Mouse (Mus musculus): ENCODE data around the gene Susd1. TPM values are rescaled to one million over a fixed set of nuclear protein-coding genes. Genes with fewer than 3 reads are reported as not detected.

The Susd1 gene
- total and polyA plus RNA-seq, 3 experiments = 49.0 to 180 (median 67.6) TPM

DNA sequence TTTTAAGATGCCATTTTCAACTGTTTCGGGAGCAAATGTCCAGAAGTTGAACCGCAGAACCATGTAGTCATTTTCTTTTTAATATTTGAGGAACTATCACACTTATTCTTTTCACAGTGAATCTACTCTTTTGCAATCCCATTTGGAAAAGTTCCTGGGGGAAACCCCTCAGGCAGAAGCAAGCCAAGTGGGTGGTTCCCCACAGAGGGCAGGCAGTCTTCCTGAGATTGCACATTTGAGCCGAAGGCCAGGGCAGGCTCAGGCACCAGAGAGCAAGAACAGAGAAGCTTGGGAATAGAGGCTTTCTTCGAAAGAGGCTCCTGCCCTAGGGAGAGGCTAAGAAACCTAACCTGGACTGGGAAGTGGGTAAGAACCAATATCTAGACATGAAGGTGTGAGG, 19.2 kb downstream of the Susd1 start:
- TF ChIP-seq RAD21 (IDR thresholded peaks at IDR 0.05; ENCODE audit: low read depth, low read length) (no peak), CHD2 (IDR thresholded peaks at IDR 0.05; ENCODE audit: low read length) (no peak), POLR2A (IDR thresholded peaks at IDR 0.05; ENCODE audit: control insufficient read depth in 1 of 2, insufficient read depth in 1 of 2, low read depth in 1 of 2, low read length in 2 of 2, poor library complexity in 1 of 2) (no peak), MYC (IDR thresholded peaks at IDR 0.05; ENCODE audit: low read depth, low read length) (no peak), ZMIZ1 (IDR thresholded peaks at IDR 0.05; ENCODE audit: low read depth, low read length) (no peak), BHLHE40 (IDR thresholded peaks at IDR 0.05; ENCODE audit: borderline replicate concordance, low read depth, low read length) (no peak), MYB (IDR thresholded peaks at IDR 0.05; ENCODE audit: low read depth, low read length) (no peak), ELF1 (IDR thresholded peaks at IDR 0.05; ENCODE audit: low read depth, low read length) (no peak), ETS1 (IDR thresholded peaks at IDR 0.05; ENCODE audit: low read depth, low read length) (no peak), CHD1 (IDR thresholded peaks at IDR 0.05; ENCODE audit: low read depth, low read length) (no peak), MXI1 (IDR thresholded peaks at IDR 0.05; ENCODE audit: low read depth, low read length) (no peak), UBTF (IDR thresholded peaks at IDR 0.05; ENCODE audit: borderline replicate concordance, insufficient read depth, low read depth, low read length) (no peak)
- H3K27ac ChIP-seq (ENCODE audit: control insufficient read depth, low read depth, low read length) = no peak overlapping the region
- no peak for DNase-seq (ENCODE audit: low read depth, low spot score)
- no peak overlapping the region for H3K9ac ChIP-seq (ENCODE audit: control insufficient read depth, low read depth, low read length, poor library complexity, severe bottlenecking)
- H3K4me1 ChIP-seq (ENCODE audit: control insufficient read depth in 1 of 2, insufficient read depth in 2 of 2, low read length in 2 of 2) = peaks cover 8 to 18% of the 10 kb centered on the region in 2 experiments
- no peak overlapping the region for H3K4me3 ChIP-seq (ENCODE audit: control insufficient read depth in 1 of 2, insufficient read depth in 1 of 2, low read depth in 2 of 2, low read length in 2 of 2)
- peaks cover 6 to 23% of the 10 kb centered on the region in 2 experiments for H3K36me3 ChIP-seq (ENCODE audit: control insufficient read depth in 1 of 2, insufficient read depth in 2 of 2, low read length in 2 of 2)
- no peaks in the 10 kb centered on the region for H3K27me3 ChIP-seq (ENCODE audit: control insufficient read depth in 1 of 2, insufficient read depth in 2 of 2, low read length in 2 of 2)
- H3K9me3 ChIP-seq (replicated peaks; ENCODE audit: insufficient read depth, low read length) = no peaks in the 10 kb centered on the region
- peaks cover 4% of the 10 kb centered on the region; the same call in 1 of the 2 replicates for H3K79me2 ChIP-seq (ENCODE audit: control insufficient read depth, insufficient read depth, low read length, poor library complexity)

DNA sequence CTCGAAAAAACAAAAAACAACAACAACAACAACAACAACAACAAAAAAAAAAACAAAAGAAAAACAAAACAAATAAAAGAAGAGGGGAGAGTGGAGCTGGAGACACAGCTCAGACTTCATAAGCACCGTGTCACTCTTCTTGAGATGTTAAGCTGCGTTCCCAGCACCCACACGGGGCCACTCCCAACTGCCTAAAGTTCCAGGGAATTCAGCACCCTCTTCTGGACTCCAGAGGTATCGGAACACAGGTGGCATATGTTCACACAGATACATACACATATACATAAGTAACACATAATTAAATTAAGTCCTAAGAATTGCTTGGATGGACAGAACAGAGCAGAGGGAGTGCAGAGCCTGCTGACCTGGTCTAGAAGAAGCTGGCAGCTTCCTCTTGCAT, 25.0 kb downstream of the Susd1 start:
- TF ChIP-seq NELFE (IDR thresholded peaks at IDR 0.05; ENCODE audit: low read depth, low read length) = no peak
- TF ChIP-seq KAT2A (conservative IDR thresholded peaks at IDR 0.05; ENCODE audit: low read depth, low read length) = no peak
- TF ChIP-seq GABPA (IDR thresholded peaks at IDR 0.05; ENCODE audit: low read depth, low read length) = no peak
- no peak for TF ChIP-seq SIN3A (IDR thresholded peaks at IDR 0.05; ENCODE audit: low read length)
- no peak for TF ChIP-seq GATA1 (IDR thresholded peaks at IDR 0.05; ENCODE audit: low read depth, low read length)
- TF ChIP-seq MAX (IDR thresholded peaks at IDR 0.05; ENCODE audit: low read length) = no peak
- no peak for TF ChIP-seq USF2 (IDR thresholded peaks at IDR 0.05; ENCODE audit: borderline replicate concordance in 1 of 2, insufficient read depth in 1 of 2, low read depth in 1 of 2, low read length in 2 of 2)
- TF ChIP-seq CHD1 (IDR thresholded peaks at IDR 0.05; ENCODE audit: low read depth, low read length) = no peak
- no peak for TF ChIP-seq MAZ (IDR thresholded peaks at IDR 0.05; ENCODE audit: low read depth, low read length)
- TF ChIP-seq NRF1 (IDR thresholded peaks at IDR 0.05; ENCODE audit: insufficient read depth, low read depth, low read length, poor library complexity, severe bottlenecking) = no peak
- no peak for TF ChIP-seq MYC (IDR thresholded peaks at IDR 0.05; ENCODE audit: low read depth, low read length)
- TF ChIP-seq BHLHE40 (IDR thresholded peaks at IDR 0.05; ENCODE audit: borderline replicate concordance, low read depth, low read length) = no peak
- no peak for TF ChIP-seq ZC3H11A (IDR thresholded peaks at IDR 0.05; ENCODE audit: low read depth, low read length)
- no peak for TF ChIP-seq CTCF (IDR thresholded peaks at IDR 0.05 in 2 of 3, conservative IDR thresholded peaks at IDR 0.05 in 1 of 3; ENCODE audit: control insufficient read depth in 1 of 3, insufficient read depth in 1 of 3, low read depth in 2 of 3, low read length in 3 of 3, poor library complexity in 1 of 3, severe bottlenecking in 1 of 3)
- no peak for TF ChIP-seq TCF12 (IDR thresholded peaks at IDR 0.05; ENCODE audit: low read depth, low read length)
- TF ChIP-seq SMC3 (IDR thresholded peaks at IDR 0.05; ENCODE audit: low read depth, low read length) = no peak
- H3K27me3 ChIP-seq (ENCODE audit: control insufficient read depth in 1 of 2, insufficient read depth in 2 of 2, low read length in 2 of 2) = no peaks in the 10 kb centered on the region
- H3K27ac ChIP-seq (ENCODE audit: control insufficient read depth, low read depth, low read length) = no peak overlapping the region
- H3K4me3 ChIP-seq (ENCODE audit: control insufficient read depth in 1 of 2, insufficient read depth in 1 of 2, low read depth in 2 of 2, low read length in 2 of 2) = no peak overlapping the region
- H3K9me3 ChIP-seq (replicated peaks; ENCODE audit: insufficient read depth, low read length) = no peaks in the 10 kb centered on the region
- DNase-seq (ENCODE audit: low read depth, low spot score) = no peak
- no peak overlapping the region for H3K9ac ChIP-seq (ENCODE audit: control insufficient read depth, low read depth, low read length, poor library complexity, severe bottlenecking)
- H3K4me1 ChIP-seq (ENCODE audit: control insufficient read depth in 1 of 2, insufficient read depth in 2 of 2, low read length in 2 of 2) = no peaks in the 10 kb centered on the region
- H3K79me2 ChIP-seq (ENCODE audit: control insufficient read depth, insufficient read depth, low read length, poor library complexity) = 0 out of 2 replicates have a peak, but pooled peaks cover 1% of the 10 kb centered on the region
- peaks cover 0 to 38% of the 10 kb centered on the region in 2 experiments; a peak in 2 of 4 replicates for H3K36me3 ChIP-seq (ENCODE audit: control insufficient read depth in 1 of 2, insufficient read depth in 2 of 2, low read length in 2 of 2)

All from MEL (cell line).